Mouse (Mus musculus) urinary bladder, postnatal 4 days (tissue): Measurements from ENCODE around the gene Cplx3.

Experiments used
- DNase-seq, 2 experiments: peaks; one replicate each; pipeline ENCODE4 v3.0.0; 2021 to 2022; ENCODE audit warnings: low spot score in 2 of 2

Cplx3 gene

DNA sequence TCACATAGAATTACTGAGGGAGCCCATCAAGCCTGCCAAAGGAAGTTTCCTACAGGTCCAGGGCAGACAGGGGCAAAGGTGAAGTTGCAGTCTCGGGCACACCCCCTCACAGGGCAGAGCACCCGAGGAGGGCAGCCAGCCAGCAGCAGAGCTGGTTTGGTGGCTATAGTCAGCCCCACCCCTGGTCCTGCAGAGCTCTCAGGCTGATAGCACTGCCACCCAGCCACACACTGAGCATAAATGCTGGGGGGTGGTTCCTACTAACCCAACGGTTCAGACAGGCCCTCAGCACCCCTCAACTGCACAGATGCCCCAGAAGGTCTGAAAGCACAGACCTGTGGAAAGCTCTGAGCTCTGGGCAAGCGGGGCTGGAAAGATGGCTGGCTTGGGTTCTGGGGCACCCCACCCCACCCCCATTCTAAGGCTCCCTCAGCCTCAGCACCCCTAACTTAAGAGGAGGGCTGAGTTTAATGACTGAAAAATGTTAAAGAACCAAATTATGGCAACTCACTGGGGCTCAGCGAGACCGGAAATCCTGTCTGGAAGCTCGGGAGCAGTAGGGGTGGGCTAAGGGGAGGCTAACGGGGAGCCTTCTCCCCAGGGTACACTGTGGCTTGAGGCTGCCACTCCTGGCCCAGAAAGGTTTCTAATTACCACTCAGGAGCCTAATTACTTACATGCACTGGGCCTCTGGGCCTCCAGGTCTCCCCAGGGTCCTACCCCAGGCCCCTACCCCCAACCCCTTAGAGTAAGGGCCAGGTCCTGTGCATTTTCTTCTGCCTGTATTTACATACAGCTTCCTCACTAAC, 32.8 kb upstream of the Cplx3 start:
- peak in 1 of 2 experiments; percentile 61 for DNase-seq

DNA sequence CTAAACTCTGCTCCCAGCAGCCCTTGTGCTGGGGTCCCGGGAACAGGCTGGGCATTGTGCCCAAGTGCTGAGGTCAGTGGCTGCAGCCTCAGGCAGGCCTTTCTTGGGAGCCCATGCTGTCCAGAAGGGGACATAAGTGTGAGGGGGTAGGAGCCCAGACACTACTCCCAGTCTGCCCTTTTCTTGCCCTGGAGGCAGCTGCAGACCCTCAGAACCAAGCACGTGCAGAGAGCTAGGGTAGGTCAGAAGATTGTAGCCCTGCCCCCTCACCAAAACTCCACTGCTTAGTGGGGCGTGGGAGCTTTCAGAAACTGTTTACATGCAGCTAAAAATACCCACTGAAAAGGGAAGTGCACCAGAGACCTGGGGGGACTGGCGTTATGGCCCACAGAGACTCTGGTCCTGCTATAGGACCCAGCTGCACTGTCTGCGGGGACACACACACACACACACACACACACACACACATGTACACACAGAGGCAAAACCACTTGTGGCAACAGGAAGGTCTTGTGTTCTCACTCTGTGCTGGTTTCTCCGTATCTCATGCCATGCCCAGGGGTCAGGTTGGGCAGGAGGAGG, 31.8 kb upstream of the Cplx3 start:
- peak in 1 of 2 experiments; percentile 64 for DNase-seq

- no peak for DNase-seq
These were observed 31.2 kb upstream of the Cplx3 start for GRCm38 (mm10) chr9:57637272-57637671.

GRCm38 (mm10) chr9:57633481-57634024, 27.5 kb upstream of the Cplx3 start:
- no peak for DNase-seq

- DNase-seq: peak; percentile 69 to 89
These were observed 23.2 kb upstream of the Cplx3 start for GRCm38 (mm10) chr9:57629118-57629874.

DNA sequence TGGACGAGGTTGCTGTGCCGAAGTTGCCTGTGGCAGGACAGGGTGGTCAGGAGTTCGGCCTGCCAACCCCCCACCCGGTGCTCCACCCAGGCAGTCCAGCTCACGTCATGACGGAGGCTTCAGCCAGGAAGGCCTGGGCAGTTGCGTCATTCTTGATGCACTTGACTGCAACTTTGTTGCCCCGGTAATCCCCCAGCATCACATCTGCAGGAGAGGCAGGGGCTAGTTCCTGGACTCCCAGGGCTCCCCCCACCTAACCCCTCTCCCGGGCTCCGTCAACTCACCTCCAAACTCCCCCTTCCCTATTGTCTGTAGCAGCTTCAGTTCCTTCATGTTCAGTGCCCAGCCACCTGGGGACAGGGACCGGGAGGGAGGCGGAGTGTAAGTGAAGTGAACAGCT, 22.6 kb upstream of the Cplx3 start:
- no peak for DNase-seq

DNA sequence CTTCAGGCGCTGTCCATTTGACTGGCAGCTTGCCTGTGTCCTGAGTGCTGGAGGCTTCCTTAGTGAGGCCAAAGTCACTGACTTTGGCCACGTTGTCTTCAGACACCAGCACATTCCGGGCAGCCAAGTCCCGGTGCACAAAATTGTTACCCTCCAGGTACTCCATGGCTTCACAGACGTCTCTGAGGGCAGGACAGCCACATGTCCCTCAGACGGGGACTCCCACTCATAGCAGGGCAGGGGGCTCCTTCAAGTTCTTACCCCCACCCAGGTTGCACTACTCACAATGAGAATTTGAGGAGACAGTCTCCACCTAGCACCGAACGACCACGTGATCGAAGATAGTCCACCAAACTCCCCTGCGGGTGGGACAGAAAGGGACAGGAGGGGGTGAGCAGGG, 21.8 kb upstream of the Cplx3 start:
- DNase-seq: no peak

DNA sequence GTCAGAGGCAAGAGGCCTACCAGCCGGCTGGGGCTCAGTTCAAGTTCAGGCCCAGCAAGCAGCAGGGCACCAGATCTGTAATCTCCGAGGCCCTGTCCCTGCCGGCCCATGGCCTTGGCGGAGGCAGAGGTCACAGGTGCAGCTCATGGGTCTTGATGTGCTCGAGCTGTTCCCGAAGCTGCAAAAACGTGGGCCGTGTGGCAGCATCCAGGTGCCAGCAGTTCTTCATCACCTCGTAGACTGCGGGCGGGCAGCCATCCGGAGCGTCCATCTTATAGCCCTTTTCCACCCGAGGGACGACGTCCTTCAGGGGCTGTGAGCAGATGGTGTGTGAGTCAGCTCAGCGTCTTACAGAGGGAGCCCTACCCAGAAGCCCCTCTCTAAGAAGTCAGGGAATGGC, 21.1 kb upstream of the Cplx3 start:
- no peak for DNase-seq

- DNase-seq: no peak
These were observed 19.8 kb upstream of the Cplx3 start for GRCm38 (mm10) chr9:57625674-57626500.

DNA sequence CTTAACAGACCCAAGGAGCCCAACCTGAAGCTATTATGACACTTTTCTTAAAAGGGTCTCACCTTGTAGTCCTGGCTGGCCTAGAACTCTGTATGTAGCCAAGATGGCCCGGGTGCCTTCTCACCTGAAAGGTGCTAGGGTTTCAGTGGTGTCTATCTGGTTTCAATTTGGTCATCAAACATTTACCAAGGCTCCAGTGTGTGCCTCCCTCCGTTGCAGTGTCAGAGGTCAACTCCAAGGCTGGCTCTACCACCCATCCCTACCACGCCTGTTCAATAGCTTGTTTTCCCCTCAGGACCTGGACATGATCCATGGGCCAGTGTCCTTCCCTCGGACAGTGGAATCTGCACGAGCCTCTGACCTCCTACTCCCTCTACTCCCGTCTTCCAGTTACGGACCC, 18.2 kb upstream of the Cplx3 start:
- no peak for DNase-seq

- DNase-seq: no peak
These were observed 14.6 kb upstream of the Cplx3 start, which contains the start of gene Lman1l for GRCm38 (mm10) chr9:57620674-57621073. Gene Lman1l (minus strand): TSS chr9:57620774.

DNA sequence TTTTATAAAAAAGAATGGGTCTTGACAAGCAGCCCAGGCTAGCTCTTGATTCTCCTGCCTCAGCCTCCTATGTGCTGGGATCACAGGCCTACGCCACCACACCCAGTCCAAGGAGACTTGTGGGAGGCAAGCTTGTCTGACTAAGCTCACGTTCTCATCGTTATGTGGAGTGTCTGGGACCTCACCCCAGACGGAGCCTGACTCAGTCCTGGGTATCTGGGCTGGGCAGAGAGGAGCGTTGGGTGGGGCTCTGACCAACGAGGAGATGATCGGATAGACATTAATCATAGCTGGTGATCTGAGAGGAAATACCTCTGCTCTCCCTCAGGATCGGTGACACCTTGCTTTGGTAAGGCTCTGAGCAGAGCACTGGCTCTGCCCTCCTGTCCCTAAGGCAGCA, 12.8 kb upstream of the Cplx3 start:
- DNase-seq: no peak

DNA sequence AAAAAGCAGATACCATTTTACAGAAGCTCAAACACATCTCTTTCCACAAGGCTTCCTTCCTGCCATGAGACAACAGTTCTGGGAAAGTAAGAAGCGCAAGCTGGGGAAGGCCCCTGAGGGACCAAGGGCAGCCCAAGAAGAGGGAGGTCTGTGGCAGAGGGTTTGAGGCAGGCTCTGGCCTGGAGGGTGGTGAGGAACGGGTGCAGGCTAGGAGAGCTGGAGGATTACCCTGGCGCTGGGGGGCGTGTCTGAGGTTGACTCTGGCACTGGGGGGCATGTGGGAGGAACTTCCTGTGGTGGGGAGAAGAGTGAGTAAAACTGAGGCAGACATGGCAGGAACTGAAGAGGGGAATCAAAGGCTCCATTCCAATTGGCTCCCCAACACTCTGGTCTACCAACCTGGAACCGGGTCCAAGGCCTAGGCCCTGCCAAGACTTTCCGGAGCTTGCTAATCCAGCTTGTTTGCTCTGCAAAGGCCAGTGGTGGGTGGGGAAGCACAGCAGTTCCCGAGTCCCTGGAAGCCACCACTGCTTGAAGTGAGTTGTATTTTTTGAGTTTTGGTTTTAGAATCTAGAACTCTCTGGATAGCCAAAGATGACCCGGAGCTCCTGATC, 11.6 kb upstream of the Cplx3 start:
- DNase-seq: no peak

- no peak for DNase-seq
These were observed 8.7 kb upstream of the Cplx3 start for GRCm38 (mm10) chr9:57614786-57615185.

GRCm38 (mm10) chr9:57613975-57614374, 7.9 kb upstream of the Cplx3 start:
- no peak for DNase-seq

GRCm38 (mm10) chr9:57612587-57612986, 6.5 kb upstream of the Cplx3 start:
- no peak for DNase-seq

GRCm38 (mm10) chr9:57610359-57610826, 4.3 kb upstream of the Cplx3 start:
- DNase-seq: no peak

GRCm38 (mm10) chr9:57609803-57610202, 3.7 kb upstream of the Cplx3 start:
- DNase-seq: no peak

DNA sequence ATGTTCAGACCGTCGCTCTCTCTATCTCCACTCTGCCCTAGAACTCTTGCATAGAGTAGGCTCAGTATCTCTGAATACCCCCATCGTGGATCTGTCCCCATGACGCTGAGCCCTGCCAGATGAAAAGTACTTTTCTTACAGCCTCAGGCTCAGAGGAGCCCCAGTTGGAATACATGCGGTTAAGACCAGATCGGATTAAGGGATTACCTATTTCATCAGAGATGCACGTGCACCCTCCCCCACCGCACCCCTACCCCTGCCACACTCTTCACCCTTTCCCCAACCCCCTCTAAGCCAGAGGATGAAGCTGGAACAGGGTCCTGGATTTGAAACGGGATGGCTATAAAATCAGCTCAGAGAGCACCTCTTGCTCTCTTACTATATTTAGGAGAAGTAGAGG, 578 bp downstream of the Cplx3 start:
- DNase-seq: no peak

- no peak for DNase-seq
These were observed 1.2 kb downstream of the Cplx3 start for GRCm38 (mm10) chr9:57604875-57605274.

DNA sequence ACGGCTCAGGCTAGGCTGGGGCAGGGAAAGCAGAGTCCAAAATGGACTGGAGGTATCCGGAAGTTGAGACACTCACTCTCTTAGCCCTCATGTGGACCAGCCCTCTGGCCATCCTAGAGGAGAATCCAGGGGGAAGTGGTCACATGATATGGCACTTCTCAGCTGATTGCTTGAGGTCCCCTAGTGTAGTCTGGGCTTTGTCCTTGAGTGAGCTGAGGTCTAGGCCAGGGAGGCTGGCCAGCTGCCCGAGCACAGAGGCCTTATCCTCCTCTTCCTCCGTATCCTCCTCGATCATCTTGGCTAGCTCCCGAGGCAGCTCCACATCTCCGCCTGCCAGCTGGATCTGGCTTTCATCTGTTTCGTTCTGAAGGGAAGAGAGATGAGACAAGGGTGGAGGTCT, 4.0 kb downstream of the Cplx3 start:
- no peak for DNase-seq
